Comparison of ENCODE assay signal across 8 mouse cellular contexts in genomic region chr2:14605207-14605606, GRCm38 (mm10). TPM values are rescaled to one million over a fixed set of nuclear protein-coding genes. Genes with fewer than 3 reads are reported as not detected.
A peak's percentile ranks its signal among the peaks of the same experiment; 100 is the strongest.
DNase-seq lines count a peak whose midpoint lies in the region; ATAC-seq and TF ChIP-seq lines count a peak whose summit lies in the region.

No protein-coding gene starts in this region.

- no peaks in the 10 kb centered on the region for H3K9me3 ChIP-seq in liver, postnatal 0 days (ENCODE audit: low read length)

- peak overlapping the region; percentile 61 for H3K4me3 ChIP-seq in liver, postnatal 0 days (ENCODE audit: low read depth, low read length)

- peak overlapping the region; percentile 95 for H3K4me2 ChIP-seq in liver, postnatal 0 days (ENCODE audit: low read depth, low read length)

- no peak overlapping the region for H3K27ac ChIP-seq in liver, postnatal 0 days (ENCODE audit: low read depth)

- H3K9ac ChIP-seq in liver, postnatal 0 days (replicated peaks) = no peak overlapping the region; the same call in 1 of the 2 replicates

- no peaks in the 10 kb centered on the region for H3K36me3 ChIP-seq in liver, postnatal 0 days (replicated peaks; ENCODE audit: insufficient read depth, low read length)

- peak; percentile 21 for DNase-seq in adrenal gland, postnatal 14 days
- no peak for DNase-seq in adrenal gland, adult 2 months
- peak; percentile 27 for DNase-seq in 3T3-L1 (ENCODE audit: low read depth, low spot score)
- DNase-seq in liver, postnatal 0 days = no peak
- DNase-seq in c-Kit-positive CD71-positive TER-119-positive erythroid progenitor cells, embryonic 14.5 days (ENCODE audit: low spot score) = no peak
- DNase-seq in layer of hippocampus, adult 9-11 months = no peak

- ATAC-seq in granulocyte monocyte progenitor cell, adult 5-6 weeks (replicated peaks; ENCODE audit: poor library complexity, severe bottlenecking) = peak; percentile 8; the same call in 1 of the 2 replicates
- no peak for ATAC-seq in liver, postnatal 0 days
- no peak for ATAC-seq in megakaryocyte-erythroid progenitor cell, adult 5-6 weeks (replicated peaks; ENCODE audit: low FRiP score, low TSS enrichment, poor library complexity, severe bottlenecking)

- H3K4me1 ChIP-seq in liver, postnatal 0 days (ENCODE audit: insufficient read depth) = peaks cover 10% of the 10 kb centered on the region; the same call in 1 of the 2 replicates

- peaks cover 6% of the 10 kb centered on the region; the same call in 1 of the 2 replicates for H3K27me3 ChIP-seq in liver, postnatal 0 days (ENCODE audit: insufficient read depth, low read length)

- 2% methylated on average over 7 of the region's 7 CpGs for WGBS in liver, postnatal 0 days (ENCODE audit: insufficient replicate concordance)

- TF ChIP-seq EP300 in liver, postnatal 0 days (IDR thresholded peaks at IDR 0.05; ENCODE audit: low read depth) = no peak

- TF ChIP-seq CTCF in liver, postnatal 0 days (IDR thresholded peaks at IDR 0.05; ENCODE audit: low read depth) = no peak

RNA-seq across cellular contexts. Expression of gene Cacnb2, which starts 2.3 kb away (rescaled TPM):
- total RNA-seq in adrenal gland, postnatal 14 days (2021) = 35.5 and 35.9 TPM in 2 replicates
- total RNA-seq in adrenal gland, adult 2 months (2021) = 10 to 100 TPM; 29.5 to 42.5 TPM
- polyA plus RNA-seq in adrenal gland, adult 2 months (2012; rRNA removed) = 11.2 and 16.2 TPM in 2 replicates
- total RNA-seq in granulocyte monocyte progenitor cell, adult 5-6 weeks (2014; fragmentation: Nextera tagmentation) = 6.0 and 7.4 TPM in 2 replicates
- total RNA-seq in granulocyte monocyte progenitor cell, adult 5-6 weeks (2017) = 2.8 and 5.6 TPM in 2 replicates
- polyA plus RNA-seq in liver, postnatal 0 days (2015; fragmentation: Nextera tagmentation; extraction: Ambion mirVana) = 0.11 and 0.24 TPM in 2 replicates
- 0.70 and 2.6 TPM in 2 replicates for total RNA-seq in megakaryocyte-erythroid progenitor cell, adult 5-6 weeks (2014; fragmentation: Nextera tagmentation)
- total RNA-seq in megakaryocyte-erythroid progenitor cell, adult 5-6 weeks (2017) = 4.3 TPM in 1 of 2 replicates, not detected in the other

Comparison
In these comparisons a context has a peak if more than half of its experiments do, and no peak if none do; other contexts are left out.
1. DNase-seq: peak in adrenal gland, postnatal 14 days (single experiment) and 3T3-L1 (single experiment); none in adrenal gland, adult 2 months (single experiment), liver, postnatal 0 days (single experiment), c-Kit-positive CD71-positive TER-119-positive erythroid progenitor cells, embryonic 14.5 days (single experiment) and layer of hippocampus, adult 9-11 months (single experiment).